Mouse (Mus musculus): Measurements from ENCODE around the gene Gpc5.
"Not testable (repeated sequence)": the region's sequence is repeated elsewhere in the genome, so short reads cannot be mapped to it uniquely, and the experiment has no call there.

Gene Gpc5

GRCm38 (mm10) chr14:115092081-115092480, at the start of gene Gpc5:
Gene Gpc5, plus strand, starts transcription at chr14:115092215.
- peak; percentile 75 for DNase-seq (ENCODE audit: low spot score)

GRCm38 (mm10) chr14:115042660-115043059, 49.4 kb upstream of the Gpc5 start:
- DNase-seq (ENCODE audit: low spot score), result no peak

- DNase-seq (ENCODE audit: low spot score), result no peak
Measured at GRCm38 (mm10) chr14:115044016-115044415, 48.0 kb upstream of the Gpc5 start.

- no peak for DNase-seq (ENCODE audit: low spot score)
Measured at GRCm38 (mm10) chr14:115045712-115046111, 46.3 kb upstream of the Gpc5 start.

- DNase-seq (ENCODE audit: low spot score), result no peak
Measured at GRCm38 (mm10) chr14:115047316-115047715, 44.7 kb upstream of the Gpc5 start.

GRCm38 (mm10) chr14:115047990-115048862, 43.8 kb upstream of the Gpc5 start:
- DNase-seq (ENCODE audit: low spot score), result no peak

GRCm38 (mm10) chr14:115048863-115049566, 43.0 kb upstream of the Gpc5 start:
- no peak for DNase-seq (ENCODE audit: low spot score)

- no peak for DNase-seq (ENCODE audit: low spot score)
Measured at GRCm38 (mm10) chr14:115049831-115050230, 42.2 kb upstream of the Gpc5 start.

GRCm38 (mm10) chr14:115051106-115051760, 40.8 kb upstream of the Gpc5 start:
- DNase-seq (ENCODE audit: low spot score), result no peak

- no peak for DNase-seq (ENCODE audit: low spot score)
Measured at GRCm38 (mm10) chr14:115052371-115052770, 39.6 kb upstream of the Gpc5 start.

- DNase-seq (ENCODE audit: low spot score), result no peak
Measured at GRCm38 (mm10) chr14:115054252-115054651, 37.8 kb upstream of the Gpc5 start.

GRCm38 (mm10) chr14:115057524-115057923, 34.5 kb upstream of the Gpc5 start:
- no peak for DNase-seq (ENCODE audit: low spot score)

- DNase-seq (ENCODE audit: low spot score), result not testable (repeated sequence)
Measured at GRCm38 (mm10) chr14:115066164-115066563, 25.9 kb upstream of the Gpc5 start.

GRCm38 (mm10) chr14:115070534-115070933, 21.5 kb upstream of the Gpc5 start:
- DNase-seq (ENCODE audit: low spot score), result no peak

- no peak for DNase-seq (ENCODE audit: low spot score)
Measured at GRCm38 (mm10) chr14:115077340-115077739, 14.7 kb upstream of the Gpc5 start.

GRCm38 (mm10) chr14:115078064-115078463, 14.0 kb upstream of the Gpc5 start:
- DNase-seq (ENCODE audit: low spot score), result no peak

- DNase-seq (ENCODE audit: low spot score), result no peak
Measured at GRCm38 (mm10) chr14:115081728-115082502, 10.1 kb upstream of the Gpc5 start.

GRCm38 (mm10) chr14:115090516-115090915, 1.5 kb upstream of the Gpc5 start:
- no peak for DNase-seq (ENCODE audit: low spot score)

GRCm38 (mm10) chr14:115092510-115092909, 495 bp downstream of the Gpc5 start:
- DNase-seq (ENCODE audit: low spot score), result no peak

GRCm38 (mm10) chr14:115092952-115093351, 937 bp downstream of the Gpc5 start:
- no peak for DNase-seq (ENCODE audit: low spot score)

GRCm38 (mm10) chr14:115100617-115101299, 8.7 kb downstream of the Gpc5 start:
- DNase-seq (ENCODE audit: low spot score), result no peak
